Mouse (Mus musculus) ES-Bruce4 (cell line): ENCODE data around the gene Luc7l3.

ENCODE experiments used
- CTCF ChIP-seq: IDR thresholded peaks from one replicate; pipeline ENCODE4 v1.8.1; 2011; ENCODE audit warnings: low read depth, low read length
- POLR2A ChIP-seq: IDR thresholded peaks from one replicate; pipeline ENCODE4 v1.8.1; 2011; ENCODE audit warnings: low read length; ENCODE audit not compliant: insufficient read depth

- TF ChIP-seq POLR2A, result no peak
- TF ChIP-seq CTCF, result no peak
Measured at GRCm38 (mm10) chr11:94361166-94361870, 39.5 kb upstream of the Luc7l3 start.
